Mouse (Mus musculus) kidney, adult 2 months (tissue): ENCODE measurements at regions not wholly inside any gene's neighbourhood (a gene's known extent, or its start where the extent isn't known, plus 50 kb on each side); places are given as distances from the start of the nearest gene placed in this dataset.

Experiments used
- DNase-seq: peaks from one replicate; pipeline ENCODE4 v3.0.0; 2021
- H3K27ac ChIP-seq: fragments of 200-500 bp; 2 replicates; pipeline ENCODE4 v1.5.1; 2012; ENCODE audit warnings: low read depth, low read length, control low read depth, inconsistent platforms; ENCODE audit not compliant: insufficient read depth
- H3K27me3 ChIP-seq: fragments of 200-500 bp; replicated peaks from 2 replicates; pipeline ENCODE4 v1.6.1; 2012; ENCODE audit warnings: mild to moderate bottlenecking, moderate library complexity, low read length, inconsistent platforms; ENCODE audit not compliant: control insufficient read depth, insufficient read depth
- H3K36me3 ChIP-seq: fragments of 200-500 bp; 2 replicates; pipeline ENCODE4 v1.6.1; 2012; ENCODE audit warnings: mild to moderate bottlenecking, moderate library complexity, low read length, inconsistent platforms; ENCODE audit not compliant: control insufficient read depth, insufficient read depth
- H3K4me1 ChIP-seq: fragments of 200-500 bp; 2 replicates; pipeline ENCODE4 v1.6.1; 2011; ENCODE audit warnings: low read length; ENCODE audit not compliant: control insufficient read depth, insufficient read depth
- H3K4me3 ChIP-seq: fragments of 200-500 bp; 2 replicates; pipeline ENCODE4 v1.5.1; 2011; ENCODE audit warnings: mild to moderate bottlenecking, low read depth, low read length, control low read depth; ENCODE audit not compliant: insufficient read depth
- CTCF ChIP-seq: fragments of 200-500 bp; conservative IDR thresholded peaks from 2 replicates; pipeline ENCODE4 v1.5.1; 2011; ENCODE audit warnings: low read depth, mild to moderate bottlenecking, control low read depth, low read length, moderate library complexity, mixed read lengths; ENCODE audit not compliant: insufficient read depth, insufficient read length
- POLR2A ChIP-seq: fragments of 200-500 bp; IDR thresholded peaks from one replicate; pipeline ENCODE4 v1.6.1; 2011; ENCODE audit warnings: low read depth, low read length, control low read depth
- WGBS: fragments of 180-500 bp; shearing (Covaris S2); methylation state at CpG from one replicate; pipeline ENCODE4 v1.1.7; 2018; 5-methylcytosine and 5-hydroxymethylcytosine counted together

- Histone ChIP-seq H3K4me1 (no peaks in the 10 kb centered on the region), H3K27ac (no peak overlapping the region), H3K36me3 (no peaks in the 10 kb centered on the region), H3K4me3 (no peak overlapping the region), H3K27me3 (no peaks in the 10 kb centered on the region)
- DNase-seq = no peak
- WGBS = 48% methylated on average over 3 of the region's 3 CpGs
- no peak for TF ChIP-seq POLR2A
These were observed 263.8 kb upstream of the Fam84a start for GRCm38 (mm10) chr12:14415543-14416181.

- Histone ChIP-seq H3K4me1 (no peaks in the 10 kb centered on the region), H3K27me3 (no peaks in the 10 kb centered on the region), H3K36me3 (no peaks in the 10 kb centered on the region), H3K27ac (no peak overlapping the region), H3K4me3 (no peak overlapping the region)
- TF ChIP-seq CTCF (no peak), POLR2A (no peak)
- no peak for DNase-seq
- WGBS = 79% methylated on average over 1 of the region's 1 CpGs
These were observed 259.2 kb upstream of the Fam84a start for GRCm38 (mm10) chr12:14411102-14411501.

GRCm38 (mm10) chr12:14405796-14406195 lies 253.9 kb upstream of the Fam84a start:
- H3K4me1 ChIP-seq = no peaks in the 10 kb centered on the region
- DNase-seq = no peak
- H3K4me3 ChIP-seq = no peak overlapping the region
- TF ChIP-seq POLR2A (no peak), CTCF (no peak)
- WGBS = 60% methylated on average over 1 of the region's 1 CpGs
- no peaks in the 10 kb centered on the region for H3K27me3 ChIP-seq
- no peaks in the 10 kb centered on the region for H3K36me3 ChIP-seq
- no peak overlapping the region for H3K27ac ChIP-seq

DNA sequence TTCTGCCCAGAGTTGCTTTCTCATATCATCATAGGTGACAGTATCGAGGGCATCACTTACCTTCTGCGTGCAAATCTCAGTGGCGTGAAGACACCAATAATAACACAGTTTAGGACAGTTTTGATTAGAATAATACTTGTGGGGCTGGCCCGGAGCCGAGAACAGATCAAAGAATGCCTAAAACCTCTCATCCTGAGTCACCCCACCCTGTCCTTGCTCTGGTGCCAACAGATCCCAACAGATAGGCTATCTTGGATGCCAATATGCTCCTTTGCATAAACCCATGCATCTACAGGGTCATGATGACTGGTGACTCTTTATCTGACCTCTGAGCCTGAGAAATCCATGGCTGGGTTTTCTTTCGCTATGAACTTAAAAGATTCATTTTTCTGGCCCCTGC lies 224.4 kb upstream of the Fam84a start:
- Histone ChIP-seq H3K4me1 (no peaks in the 10 kb centered on the region), H3K4me3 (no peak overlapping the region), H3K36me3 (no peaks in the 10 kb centered on the region), H3K27ac (no peak overlapping the region), H3K27me3 (no peaks in the 10 kb centered on the region; the same call in 1 of the 2 replicates)
- WGBS = 92% methylated on average over 6 of the region's 6 CpGs
- no peak for TF ChIP-seq CTCF
- no peak for TF ChIP-seq POLR2A
- DNase-seq = no peak

DNA sequence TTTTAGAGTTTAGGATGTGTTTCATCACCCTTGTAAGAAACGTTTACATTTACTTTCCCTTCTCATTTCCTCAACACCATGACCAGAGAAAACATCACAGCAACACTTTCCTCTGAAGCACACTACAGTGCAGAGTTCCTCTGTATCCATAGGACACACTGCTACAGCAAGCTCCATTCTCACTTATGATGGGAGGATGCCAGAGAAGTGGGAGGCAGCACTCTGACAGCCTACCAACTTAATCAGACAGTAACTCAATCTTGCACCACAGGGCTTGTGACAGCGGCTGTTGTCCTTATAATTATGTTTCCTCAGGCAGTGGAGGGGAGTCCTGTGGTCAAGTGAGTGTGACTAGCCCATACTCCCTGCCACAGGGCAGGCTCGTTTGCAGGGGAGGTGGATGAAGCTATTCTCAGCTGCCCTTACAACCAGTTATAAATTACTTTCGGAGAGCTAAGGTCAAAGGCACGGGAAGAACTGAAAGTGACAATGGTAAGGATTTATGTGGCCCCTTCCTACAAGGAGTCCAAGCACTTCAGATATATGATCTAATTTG lies 186.5 kb upstream of the Fam84a start:
- Histone ChIP-seq H3K4me1 (no peaks in the 10 kb centered on the region), H3K27me3 (no peaks in the 10 kb centered on the region), H3K27ac (no peak overlapping the region), H3K36me3 (no peaks in the 10 kb centered on the region), H3K4me3 (no peak overlapping the region)
- TF ChIP-seq POLR2A (no peak), CTCF (no peak)
- WGBS = 5% methylated on average over 5 of the region's 5 CpGs
- no peak for DNase-seq

GRCm38 (mm10) chr12:14337813-14338212 lies 186.0 kb upstream of the Fam84a start:
- WGBS = 67% methylated on average over 3 of the region's 3 CpGs
- H3K4me3 ChIP-seq = no peak overlapping the region

DNA sequence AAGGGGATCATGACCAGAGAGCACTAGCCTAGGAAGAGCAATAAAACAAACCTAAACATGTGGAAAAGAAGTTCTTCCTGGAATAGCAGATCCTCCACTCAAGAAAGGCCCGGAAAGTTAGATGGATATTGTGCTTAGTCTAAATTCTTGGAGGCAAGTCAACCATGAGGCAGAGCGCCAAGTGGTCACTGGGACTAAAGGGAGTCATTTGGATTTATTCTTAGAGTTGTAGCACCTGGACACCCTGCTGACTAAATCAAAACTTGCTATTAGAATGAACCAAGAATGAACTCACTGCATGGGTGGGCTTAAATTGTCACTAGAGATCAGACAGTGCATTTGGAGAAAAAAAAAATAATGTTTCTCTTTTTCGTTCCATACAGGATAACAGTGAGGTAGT lies 166.8 kb upstream of the Fam84a start:
- DNase-seq = no peak
- TF ChIP-seq POLR2A = no peak
- TF ChIP-seq CTCF = no peak
- H3K27me3 ChIP-seq = no peaks in the 10 kb centered on the region
- no peak overlapping the region for H3K4me3 ChIP-seq
- no peak overlapping the region for H3K27ac ChIP-seq
- WGBS = 40% methylated on average over 3 of the region's 3 CpGs
- 0 out of 2 replicates have a peak, but pooled peaks cover 2% of the 10 kb centered on the region for H3K4me1 ChIP-seq
- H3K36me3 ChIP-seq = no peaks in the 10 kb centered on the region

More at GRCm38 (mm10) chr12:14337813-14338212, 186.0 kb upstream of the Fam84a start:
- no peaks in the 10 kb centered on the region for H3K36me3 ChIP-seq
- H3K27ac ChIP-seq = no peak overlapping the region
- DNase-seq = no peak
- no peak for TF ChIP-seq POLR2A
- no peak for TF ChIP-seq CTCF
- H3K4me1 ChIP-seq = no peaks in the 10 kb centered on the region
- no peaks in the 10 kb centered on the region for H3K27me3 ChIP-seq
